Mouse (Mus musculus) heart, adult 2 months (tissue): ENCODE measurements around the gene Baz1a.

Experiments
- CTCF ChIP-seq: fragments of 200-600 bp; IDR thresholded peaks from 2 replicates; pipeline ENCODE4 v1.8.1; 2022; ENCODE audit warnings: antibody characterized with exemption, mild to moderate bottlenecking, moderate library complexity
- EP300 ChIP-seq: fragments of 200-500 bp; IDR thresholded peaks from 2 replicates; pipeline ENCODE4 v1.6.1; 2011; ENCODE audit warnings: low read depth, low read length, control low read depth; ENCODE audit not compliant: insufficient read depth
- POLR2A ChIP-seq: fragments of 200-500 bp; IDR thresholded peaks from 2 replicates; pipeline ENCODE4 v1.6.1; 2011; ENCODE audit warnings: mild to moderate bottlenecking, low read depth, low read length, control low read depth; ENCODE audit not compliant: insufficient read depth

DNA sequence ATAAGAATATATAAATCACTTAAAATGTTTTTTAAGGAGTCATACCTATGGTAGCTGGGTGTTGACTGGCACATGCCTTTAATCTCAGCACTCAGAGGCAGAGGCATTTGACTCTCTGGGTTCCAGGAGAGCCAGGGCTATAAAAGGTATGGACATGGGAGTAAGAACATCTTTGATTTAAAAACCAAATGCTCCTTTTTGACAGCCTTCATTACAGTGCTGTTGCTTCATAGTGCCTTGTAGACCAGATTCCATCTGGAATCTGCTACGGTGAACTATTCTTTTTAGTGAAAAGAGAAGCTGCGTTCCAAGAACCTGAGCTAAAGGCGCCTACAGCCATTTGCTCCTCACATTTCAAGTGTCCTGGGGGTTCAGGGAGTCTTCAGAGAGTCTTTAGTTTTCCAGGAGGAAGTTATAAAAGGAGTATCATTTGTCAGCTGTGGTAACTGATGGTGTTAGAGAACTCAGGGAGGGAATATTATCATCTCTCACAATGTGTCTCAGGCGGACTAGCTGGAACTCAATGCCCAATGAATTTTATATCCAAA lies 126.5 kb downstream of the Baz1a start:
- TF ChIP-seq POLR2A (no peak), EP300 (no peak), CTCF (no peak)
